Mouse (Mus musculus) heart, embryonic 14.5 days (tissue): ENCODE results near the gene Stx7. TPM values are rescaled to one million over a fixed set of nuclear protein-coding genes. Genes with fewer than 3 reads are reported as not detected.

ENCODE experiments used
- ATAC-seq: fragments of 200-750 bp; cut with Nextera tagmentation; 2 replicates; pipeline ENCODE4 v1.8.0; 2017; ENCODE audit warnings: low read depth, moderate TSS enrichment; ENCODE audit not compliant: insufficient number of reproducible peaks, insufficient read depth, low FRiP score
- H3K27ac ChIP-seq, 2 experiments: fragments of 200-500 bp in 1 of 2; fragments of 300-500 bp in 1 of 2; sonication (generic) in 1 of 2; replicated peaks in 1 of 2; 2 replicates each; pipeline ENCODE4 v1.5.1; 2012 to 2014; ENCODE audit warnings: low read depth in 2 of 2, low read length in 2 of 2, control low read depth in 1 of 2, mild to moderate bottlenecking in 1 of 2, mixed read lengths in 1 of 2; ENCODE audit not compliant: control insufficient read depth in 1 of 2, insufficient read depth in 1 of 2
- H3K27me3 ChIP-seq: fragments of 300-500 bp; sonication (generic); 2 replicates; pipeline ENCODE4 v1.6.1; 2014; ENCODE audit warnings: mild to moderate bottlenecking, low read length, control low read depth; ENCODE audit not compliant: control insufficient read depth, insufficient read depth
- H3K36me3 ChIP-seq: fragments of 300-500 bp; sonication (generic); 2 replicates; pipeline ENCODE4 v1.6.1; 2014; ENCODE audit warnings: mild to moderate bottlenecking, control low read depth, low read length, mixed read lengths; ENCODE audit not compliant: control insufficient read depth, insufficient read depth
- H3K4me1 ChIP-seq, 2 experiments: fragments of 200-500 bp in 1 of 2; fragments of 300-500 bp in 1 of 2; sonication (generic) in 1 of 2; 2 replicates each; pipeline ENCODE4 v1.6.1; 2012 to 2014; ENCODE audit warnings: low read length in 2 of 2, control low read depth in 1 of 2, mixed read lengths in 1 of 2; ENCODE audit not compliant: control insufficient read depth in 2 of 2, insufficient read depth in 2 of 2
- H3K4me2 ChIP-seq: fragments of 300-500 bp; sonication (generic); 2 replicates; pipeline ENCODE4 v1.6.1; 2014; ENCODE audit warnings: mild to moderate bottlenecking, low read length
- H3K4me3 ChIP-seq, 2 experiments: fragments of 200-500 bp in 1 of 2; fragments of 300-500 bp in 1 of 2; sonication (generic) in 1 of 2; 2 replicates each; pipeline ENCODE4 v1.5.1; 2012 to 2014; ENCODE audit warnings: low read length in 2 of 2, mild to moderate bottlenecking in 2 of 2, control low read depth in 1 of 2, low read depth in 1 of 2, moderate library complexity in 1 of 2; ENCODE audit not compliant: control insufficient read depth in 1 of 2, insufficient read depth in 1 of 2
- H3K9ac ChIP-seq: fragments of 300-500 bp; sonication (generic); 2 replicates; pipeline ENCODE4 v1.6.1; 2014; ENCODE audit warnings: mild to moderate bottlenecking, low read length
- H3K9me3 ChIP-seq: fragments of 300-500 bp; sonication (generic); 2 replicates; pipeline ENCODE4 v1.6.1; 2016; ENCODE audit warnings: low read length, control low read depth; ENCODE audit not compliant: control insufficient read depth
- WGBS: fragments of 180-500 bp; shearing (Covaris S2); extraction: QIAGEN DNeasy Blood & Tissue Kit; methylation state at CpG from one replicate; pipeline ENCODE4 v1.1.7; 2014; 5-methylcytosine and 5-hydroxymethylcytosine counted together
- polyA plus RNA-seq: library from polyadenylated mRNA; unstranded; fragments of >200 nt; fragmentation: Nextera tagmentation; extraction: Ambion mirVana; gene quantifications from 2 replicates; pipeline ENCODE4 v1.2.1, GENCODE M21; 2014

The Stx7 gene
- polyA plus RNA-seq, 1 experiment from 2014 or later = 91.7 TPM

DNA sequence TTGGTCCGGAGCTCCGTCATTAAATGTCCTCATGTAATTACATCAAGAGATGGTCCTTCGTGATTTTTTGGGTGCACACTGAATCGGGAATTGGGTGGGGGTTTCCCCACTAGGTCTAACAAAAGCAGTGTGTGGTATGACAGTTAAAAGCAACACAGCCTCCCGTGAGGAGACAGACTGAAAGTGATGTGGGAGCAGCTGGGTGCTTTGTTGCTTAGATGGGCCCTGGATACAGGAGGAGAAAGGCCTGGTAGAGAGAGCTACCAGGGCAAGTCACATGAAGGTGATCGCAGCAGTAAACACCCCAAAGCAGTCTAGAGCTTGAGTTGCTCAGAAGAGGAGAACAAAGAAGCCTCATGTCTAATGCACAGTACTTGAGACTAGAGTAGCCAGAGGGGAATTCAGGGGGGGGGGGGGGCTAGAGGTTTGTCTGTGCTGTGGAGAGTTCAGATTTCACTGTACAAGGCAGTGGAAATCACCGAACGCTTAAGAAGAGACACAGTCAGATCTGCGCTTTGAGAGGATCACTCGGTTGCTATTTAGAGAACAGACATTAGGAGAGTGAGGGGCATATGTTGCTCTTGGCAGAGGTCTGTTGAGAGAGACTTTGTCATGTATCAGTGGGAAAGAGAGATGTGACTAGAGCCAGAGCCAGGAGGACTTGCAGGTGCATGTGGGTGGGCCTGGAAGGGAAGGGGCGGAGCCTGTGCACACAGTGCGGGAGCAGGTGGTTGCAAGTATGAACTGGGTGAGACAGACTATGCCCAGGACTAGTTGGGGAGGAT is 9.6 kb downstream of the Stx7 start:
- Histone ChIP-seq H3K9ac (no peak overlapping the region), H3K27me3 (no peaks in the 10 kb centered on the region), H3K4me2 (no peak overlapping the region), H3K9me3 (no peaks in the 10 kb centered on the region), H3K4me1 (peaks cover 4 to 15% of the 10 kb centered on the region in 2 experiments; a peak in 2 of 4 replicates), H3K36me3 (peaks cover 46% of the 10 kb centered on the region), H3K4me3 (no peak overlapping the region), H3K27ac (peak overlapping the region; percentile 27 to 41; a peak in 1 of 4 replicates)
- ATAC-seq = 0 out of 2 replicates have a peak, but pooled peaks have one; percentile 17
- WGBS = 74% methylated on average over 12 of the region's 12 CpGs

DNA sequence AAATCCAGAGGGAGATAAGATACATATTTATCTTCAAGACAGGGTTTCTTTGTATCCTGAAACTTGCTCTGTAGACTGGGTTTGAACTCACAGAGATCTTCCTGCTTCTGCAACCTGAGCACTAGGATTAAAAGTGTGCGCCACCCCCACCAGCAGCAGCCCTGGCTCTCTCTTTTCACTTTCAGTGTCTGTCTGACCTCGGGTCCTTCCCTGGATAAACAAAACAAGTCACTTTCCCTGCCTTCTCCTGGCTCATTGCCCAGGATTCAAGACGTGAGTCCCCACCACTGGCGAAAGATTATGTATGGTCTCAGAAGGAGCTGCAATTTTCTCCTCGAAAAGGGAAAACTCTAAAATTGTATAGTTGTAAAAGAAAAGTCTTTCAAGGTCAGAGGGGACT is 10.5 kb downstream of the Stx7 start:
- 58% methylated on average over 5 of the region's 5 CpGs for WGBS
- peaks cover 38% of the 10 kb centered on the region for H3K36me3 ChIP-seq
- peaks cover 8 to 23% of the 10 kb centered on the region in 2 experiments for H3K4me1 ChIP-seq
- H3K9me3 ChIP-seq = no peaks in the 10 kb centered on the region
- H3K9ac ChIP-seq = no peak overlapping the region
- no peak overlapping the region for H3K4me3 ChIP-seq
- no peak for ATAC-seq
- no peaks in the 10 kb centered on the region for H3K27me3 ChIP-seq
- H3K27ac ChIP-seq = no peak overlapping the region
- H3K4me2 ChIP-seq = no peak overlapping the region

DNA sequence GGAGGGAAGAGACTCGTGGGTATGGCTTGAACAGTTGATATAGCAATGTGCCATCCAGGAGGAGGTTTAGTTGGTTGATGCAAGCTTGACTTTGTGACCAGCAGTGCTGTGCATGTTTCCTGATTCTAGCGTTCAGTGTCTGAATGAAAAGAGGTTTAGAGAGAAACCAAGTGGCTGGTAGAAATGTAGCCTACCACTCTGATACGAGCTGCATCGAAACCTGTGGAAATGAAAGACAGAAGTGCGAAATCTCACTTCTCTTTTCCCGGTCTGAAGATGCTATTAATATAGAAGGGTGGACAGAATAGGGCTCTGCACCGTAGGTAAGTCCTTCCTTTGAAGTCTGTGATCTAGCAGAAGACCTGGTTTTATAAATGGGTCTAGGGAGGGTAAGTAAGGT is 11.2 kb downstream of the Stx7 start:
- Histone ChIP-seq H3K4me3 (no peak overlapping the region), H3K4me1 (peaks cover 13 to 28% of the 10 kb centered on the region in 2 experiments), H3K36me3 (peaks cover 33% of the 10 kb centered on the region), H3K9me3 (no peaks in the 10 kb centered on the region), H3K27ac (no peak overlapping the region), H3K27me3 (no peaks in the 10 kb centered on the region), H3K4me2 (no peak overlapping the region), H3K9ac (no peak overlapping the region)
- ATAC-seq = no peak
- 80% methylated on average over 7 of the region's 7 CpGs for WGBS

DNA sequence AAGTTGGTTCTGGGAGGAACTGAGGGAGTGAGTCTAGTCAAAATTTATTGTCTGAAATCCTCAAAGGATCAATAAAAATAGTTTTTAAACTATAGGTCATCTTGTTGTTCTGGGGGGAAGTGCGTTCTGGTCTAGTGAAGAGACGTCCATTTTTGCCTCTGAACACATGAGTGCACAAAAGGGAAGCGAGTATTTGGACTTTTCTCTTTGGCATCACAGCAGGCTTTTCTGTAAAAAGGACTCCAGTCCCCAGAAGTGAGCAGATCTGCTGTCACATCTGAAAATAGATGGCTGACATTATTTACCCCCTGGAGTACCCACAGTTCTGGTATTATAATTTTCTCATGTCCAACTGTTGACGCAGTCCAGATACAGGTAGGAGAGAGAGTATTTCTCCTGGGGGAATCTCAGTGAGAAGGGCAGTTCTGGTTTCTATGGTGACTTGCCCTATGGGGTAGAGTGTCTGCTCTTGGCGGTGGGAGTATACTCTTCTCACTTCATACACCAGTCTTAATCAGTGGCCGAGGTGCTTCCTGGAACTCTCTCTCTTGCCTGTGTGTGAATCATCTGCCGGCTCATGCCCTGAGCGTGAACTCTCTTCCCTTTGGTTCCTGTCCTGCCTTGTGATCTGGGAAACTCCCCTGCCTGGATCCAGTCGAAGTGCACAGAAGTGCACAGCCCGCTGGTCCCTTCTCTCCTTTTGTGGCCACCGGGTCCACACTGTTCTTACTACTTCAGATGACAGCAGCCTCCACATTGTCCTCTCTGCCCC is 15.2 kb downstream of the Stx7 start:
- peak; percentile 47 for ATAC-seq
- H3K9ac ChIP-seq = no peak overlapping the region
- peaks cover 15 to 25% of the 10 kb centered on the region in 2 experiments for H3K4me1 ChIP-seq
- H3K9me3 ChIP-seq = no peaks in the 10 kb centered on the region
- no peak overlapping the region for H3K4me3 ChIP-seq
- peak overlapping the region; percentile 29 to 46; a peak in 2 of 4 replicates for H3K27ac ChIP-seq
- 0 out of 2 replicates have a peak overlapping the region, but pooled peaks have one; percentile 1 for H3K4me2 ChIP-seq
- WGBS = 26% methylated on average over 11 of the region's 11 CpGs
- no peaks in the 10 kb centered on the region for H3K27me3 ChIP-seq
- peaks cover 5% of the 10 kb centered on the region for H3K36me3 ChIP-seq

DNA sequence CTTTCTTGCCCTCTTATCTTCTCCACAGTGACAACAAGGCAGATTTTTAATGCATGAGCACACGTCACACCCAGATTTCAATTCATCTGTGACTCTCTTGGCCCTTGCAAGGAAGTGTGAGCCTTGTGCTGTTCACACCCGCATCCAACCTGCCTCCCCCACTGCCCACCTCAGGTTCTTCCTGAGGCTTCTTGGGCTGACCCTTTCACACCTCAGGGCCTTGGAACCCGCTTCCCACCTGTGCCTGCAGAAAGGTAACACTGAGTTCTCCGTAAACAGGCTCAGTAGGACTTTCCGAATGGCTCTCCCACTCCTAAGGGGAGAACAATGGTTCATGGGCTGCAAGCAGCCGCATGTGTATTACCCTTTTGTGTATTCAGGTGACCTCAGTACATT is 15.8 kb downstream of the Stx7 start:
- H3K9ac ChIP-seq = no peak overlapping the region
- H3K36me3 ChIP-seq = no peaks in the 10 kb centered on the region
- WGBS = 73% methylated on average over 6 of the region's 6 CpGs
- H3K4me3 ChIP-seq = no peak overlapping the region
- peak overlapping the region; percentile 29 to 46; a peak in 1 of 4 replicates for H3K27ac ChIP-seq
- peaks cover 15 to 30% of the 10 kb centered on the region in 2 experiments for H3K4me1 ChIP-seq
- no peak for ATAC-seq
- H3K27me3 ChIP-seq = no peaks in the 10 kb centered on the region
- H3K4me2 ChIP-seq = 0 out of 2 replicates have a peak overlapping the region, but pooled peaks have one; percentile 1
- no peaks in the 10 kb centered on the region for H3K9me3 ChIP-seq

DNA sequence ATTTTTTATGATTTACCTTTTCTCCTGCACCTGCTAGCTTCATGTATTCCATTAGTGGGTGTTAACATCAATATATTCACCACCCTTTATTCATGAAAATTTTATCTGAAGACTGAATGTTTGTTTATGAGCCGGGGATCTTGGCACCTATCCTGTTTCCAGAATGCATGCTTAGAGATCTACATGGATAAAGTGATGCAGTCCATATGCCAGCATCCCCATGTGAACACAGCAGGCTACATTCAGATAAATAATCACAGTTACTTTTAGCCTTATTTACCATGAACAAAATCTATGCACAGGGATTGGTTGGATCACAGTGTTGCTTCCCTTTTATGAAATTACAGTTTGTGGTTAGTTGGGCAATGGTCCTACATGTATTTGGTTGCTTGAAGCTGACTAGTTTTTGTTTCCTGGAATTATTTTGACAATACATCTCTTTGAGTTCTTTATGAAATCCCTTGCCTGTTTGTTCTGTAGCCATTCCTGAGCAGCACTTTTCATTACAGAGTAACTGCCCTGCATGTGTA is 16.5 kb downstream of the Stx7 start:
- H3K27ac ChIP-seq = no peak overlapping the region
- H3K27me3 ChIP-seq = no peaks in the 10 kb centered on the region
- no peak overlapping the region for H3K4me3 ChIP-seq
- H3K4me2 ChIP-seq = no peak overlapping the region
- H3K9ac ChIP-seq = no peak overlapping the region
- H3K9me3 ChIP-seq = no peaks in the 10 kb centered on the region
- no peak for ATAC-seq
- no peaks in the 10 kb centered on the region for H3K36me3 ChIP-seq
- peaks cover 15 to 30% of the 10 kb centered on the region in 2 experiments for H3K4me1 ChIP-seq
- WGBS = 60% methylated on average over 1 of the region's 1 CpGs

DNA sequence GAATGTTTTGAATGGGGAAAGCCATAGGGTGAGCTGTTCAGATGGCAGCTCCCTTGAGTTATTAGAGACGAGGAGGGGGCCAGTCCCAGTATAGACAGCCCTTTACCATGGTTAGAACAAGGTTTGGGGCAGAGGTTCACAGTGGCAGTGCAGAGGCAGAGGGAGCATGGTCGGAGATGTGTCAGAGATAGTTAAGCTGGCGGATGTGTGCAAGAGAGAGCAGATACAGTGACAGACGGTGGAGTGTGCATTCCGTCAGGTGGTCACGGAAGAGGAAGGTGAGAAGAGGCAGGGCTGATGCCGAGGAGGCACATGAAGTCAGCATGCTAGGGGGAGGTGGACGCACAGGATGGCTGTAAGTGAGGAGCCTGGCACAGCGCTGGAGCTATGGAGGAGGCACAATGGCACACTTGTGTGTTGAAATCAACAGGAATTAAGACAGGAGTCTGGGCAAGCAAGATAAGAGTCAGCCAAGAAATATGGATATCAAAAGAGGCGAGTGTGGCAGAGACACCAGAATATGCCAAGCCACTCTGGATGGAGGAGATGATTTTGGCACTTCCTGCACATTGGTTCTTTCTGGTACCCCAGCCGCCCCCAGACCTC is 19.0 kb downstream of the Stx7 start:
- no peak; the same call in 1 of the 2 replicates for ATAC-seq
- Histone ChIP-seq H3K4me1 (peaks cover 15 to 34% of the 10 kb centered on the region in 2 experiments), H3K4me3 (no peak overlapping the region), H3K36me3 (no peaks in the 10 kb centered on the region), H3K9me3 (no peaks in the 10 kb centered on the region), H3K9ac (no peak overlapping the region), H3K4me2 (no peak overlapping the region), H3K27ac (no peak overlapping the region), H3K27me3 (no peaks in the 10 kb centered on the region)
- 70% methylated on average over 11 of the region's 11 CpGs for WGBS
